Mouse (Mus musculus) hindbrain, embryonic 12.5 days (tissue): ENCODE results near the gene Rcn3. TPM values are rescaled to one million over a fixed set of nuclear protein-coding genes. Genes with fewer than 3 reads are reported as not detected.

Experiments
- ATAC-seq: fragments of 200-750 bp; cut with Nextera tagmentation; 2 replicates; pipeline ENCODE4 v1.8.0; 2017; ENCODE audit warnings: moderate TSS enrichment; ENCODE audit not compliant: low FRiP score
- H3K27ac ChIP-seq: fragments of 300-500 bp; sonication (generic); 2 replicates; pipeline ENCODE4 v1.5.1; 2016; ENCODE audit warnings: mild to moderate bottlenecking
- H3K27me3 ChIP-seq: fragments of 300-500 bp; sonication (generic); 2 replicates; pipeline ENCODE4 v1.6.1; 2016; ENCODE audit warnings: mild to moderate bottlenecking
- H3K36me3 ChIP-seq: fragments of 300-500 bp; sonication (generic); 2 replicates; pipeline ENCODE4 v1.6.1; 2016; ENCODE audit warnings: mild to moderate bottlenecking
- H3K4me1 ChIP-seq: fragments of 300-500 bp; sonication (generic); 2 replicates; pipeline ENCODE4 v1.6.1; 2016
- H3K4me2 ChIP-seq: fragments of 300-500 bp; sonication (generic); replicated peaks from 2 replicates; pipeline ENCODE4 v1.6.1; 2016; ENCODE audit warnings: mild to moderate bottlenecking
- H3K4me3 ChIP-seq: fragments of 300-500 bp; sonication (generic); 2 replicates; pipeline ENCODE4 v1.5.1; 2016; ENCODE audit warnings: mild to moderate bottlenecking
- H3K9ac ChIP-seq: fragments of 300-500 bp; sonication (generic); 2 replicates; pipeline ENCODE4 v1.6.1; 2016; ENCODE audit warnings: mild to moderate bottlenecking, moderate library complexity
- H3K9me3 ChIP-seq: fragments of 300-500 bp; sonication (generic); replicated peaks from 2 replicates; pipeline ENCODE4 v1.6.1; 2016; ENCODE audit warnings: mild to moderate bottlenecking
- WGBS: fragments of 180-500 bp; shearing (Covaris S2); methylation state at CpG from one replicate; pipeline ENCODE4 v1.1.7; 2016; 5-methylcytosine and 5-hydroxymethylcytosine counted together
- polyA plus RNA-seq: library from polyadenylated mRNA; unstranded; fragments of >200 nt; fragmentation: Nextera tagmentation; extraction: Ambion mirVana; gene quantifications from 2 replicates; pipeline ENCODE4 v1.2.1, GENCODE M21; 2016

The Rcn3 gene
- 177 and 180 TPM in 2 replicates for polyA plus RNA-seq

DNA sequence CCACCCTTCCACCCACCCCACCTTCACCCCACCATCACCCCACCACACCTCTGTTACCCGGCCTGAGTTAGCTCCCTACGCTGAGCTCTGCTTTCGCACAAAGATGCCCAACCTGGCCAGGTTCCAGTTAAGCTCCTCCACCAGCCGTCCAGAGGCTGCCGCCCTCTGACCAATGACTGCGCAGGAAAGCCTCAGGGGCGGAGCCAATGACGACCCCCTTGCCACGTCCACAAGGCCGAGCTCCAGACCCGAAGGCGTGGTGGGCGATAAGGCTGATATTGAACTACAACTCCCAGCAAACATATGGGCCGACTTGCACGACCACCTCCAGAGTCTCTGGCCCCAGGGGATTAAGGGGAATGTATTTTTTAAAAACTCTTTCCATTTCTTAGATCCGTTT lies at the start of gene Rcn3:
Gene Rcn3, minus strand, starts transcription at position 174 of the 400 bp plus-strand sequence.
- Histone ChIP-seq H3K36me3 (peaks cover 15% of the 10 kb centered on the region), H3K27ac (peak within 1 kb of the TSS; percentile 60), H3K27me3 (peaks cover 3% of the 10 kb centered on the region; the same call in 1 of the 2 replicates), H3K4me1 (peaks cover 19% of the 10 kb centered on the region), H3K9me3 (no peaks in the 10 kb centered on the region), H3K4me3 (peak within 1 kb of the TSS; percentile 48), H3K9ac (peak within 1 kb of the TSS; percentile 60), H3K4me2 (peak within 1 kb of the TSS; percentile 63)
- peak; percentile 91 for ATAC-seq
- WGBS = 0% methylated on average over 16 of the region's 16 CpGs

GRCm38 (mm10) chr7:45141319-45141718 lies 49.3 kb upstream of the Rcn3 start:
- WGBS = 92% methylated on average over 3 of the region's 3 CpGs
- no peak for ATAC-seq
- Histone ChIP-seq H3K27me3 (peaks cover 12% of the 10 kb centered on the region), H3K4me2 (no peak overlapping the region), H3K4me1 (peaks cover 4% of the 10 kb centered on the region), H3K27ac (no peak overlapping the region), H3K4me3 (no peak overlapping the region), H3K36me3 (peaks cover 42% of the 10 kb centered on the region), H3K9ac (no peak overlapping the region), H3K9me3 (no peaks in the 10 kb centered on the region)

GRCm38 (mm10) chr7:45139904-45140723 lies 48.1 kb upstream of the Rcn3 start:
- H3K27ac ChIP-seq = no peak overlapping the region
- peaks cover 22% of the 10 kb centered on the region for H3K27me3 ChIP-seq
- WGBS = 84% methylated on average over 8 of the region's 8 CpGs
- H3K4me3 ChIP-seq = no peak overlapping the region
- ATAC-seq = no peak
- H3K4me1 ChIP-seq = peaks cover 13% of the 10 kb centered on the region
- H3K9me3 ChIP-seq = no peaks in the 10 kb centered on the region
- H3K9ac ChIP-seq = no peak overlapping the region
- no peak overlapping the region for H3K4me2 ChIP-seq
- H3K36me3 ChIP-seq = peaks cover 34% of the 10 kb centered on the region

GRCm38 (mm10) chr7:45138403-45138802 lies 46.4 kb upstream of the Rcn3 start:
- H3K27ac ChIP-seq = no peak overlapping the region
- H3K9me3 ChIP-seq = no peaks in the 10 kb centered on the region
- peaks cover 26% of the 10 kb centered on the region for H3K27me3 ChIP-seq
- peaks cover 16% of the 10 kb centered on the region; the same call in 1 of the 2 replicates for H3K36me3 ChIP-seq
- H3K4me1 ChIP-seq = peaks cover 13% of the 10 kb centered on the region
- 73% methylated on average over 1 of the region's 1 CpGs for WGBS
- H3K4me2 ChIP-seq = no peak overlapping the region
- no peak overlapping the region for H3K9ac ChIP-seq
- no peak for ATAC-seq
- no peak overlapping the region for H3K4me3 ChIP-seq

- no peak overlapping the region for H3K4me2 ChIP-seq
- no peak for ATAC-seq
- H3K4me1 ChIP-seq = peaks cover 13% of the 10 kb centered on the region
- no peak overlapping the region for H3K9ac ChIP-seq
- H3K27me3 ChIP-seq = peaks cover 26% of the 10 kb centered on the region
- peaks cover 6% of the 10 kb centered on the region; the same call in 1 of the 2 replicates for H3K36me3 ChIP-seq
- WGBS = 86% methylated on average over 12 of the region's 12 CpGs
- H3K27ac ChIP-seq = 0 out of 2 replicates have a peak overlapping the region, but pooled peaks have one; percentile 12
- no peak overlapping the region for H3K4me3 ChIP-seq
- no peaks in the 10 kb centered on the region for H3K9me3 ChIP-seq
Observed at GRCm38 (mm10) chr7:45137171-45138006, 45.4 kb upstream of the Rcn3 start.

GRCm38 (mm10) chr7:45135993-45136567 lies 44.1 kb upstream of the Rcn3 start, which contains the start of the genes Gm45713 and Flt3l:
Gm45713 (minus strand) TSS chr7:45136231.
Flt3l (minus strand) TSS chr7:45136432.
- ATAC-seq = peak; percentile 74
- Histone ChIP-seq H3K9me3 (no peaks in the 10 kb centered on the region), H3K9ac (peak within 1 kb of the TSS; percentile 62), H3K4me3 (peak within 1 kb of the TSS; percentile 43), H3K4me1 (peaks cover 13% of the 10 kb centered on the region), H3K36me3 (no peaks in the 10 kb centered on the region), H3K4me2 (peak within 1 kb of the TSS; percentile 71), H3K27ac (0 out of 2 replicates have a peak within 1 kb of the TSS, but pooled peaks have one; percentile 12), H3K27me3 (peaks cover 30% of the 10 kb centered on the region)
- 4% methylated on average over 29 of the region's 29 CpGs for WGBS

DNA sequence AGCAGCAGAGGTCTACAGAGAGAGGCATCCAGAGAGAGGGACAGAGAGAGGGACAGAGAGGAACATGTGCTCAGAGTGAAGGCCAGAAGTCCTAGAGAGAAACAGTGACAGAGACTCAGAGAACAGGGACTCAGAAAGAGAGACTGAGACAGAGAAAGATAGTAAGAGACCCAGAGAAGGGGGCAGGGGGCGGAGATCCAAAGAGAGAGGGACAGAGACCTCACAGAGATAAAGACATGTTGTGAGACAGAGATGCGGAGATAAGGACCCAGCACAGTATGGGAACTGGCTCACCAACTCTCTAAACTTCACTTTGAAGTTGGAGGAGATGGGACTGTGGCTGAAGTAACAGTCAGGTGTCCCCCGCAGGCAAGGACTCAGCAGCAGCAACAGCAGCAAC lies 43.3 kb upstream of the Rcn3 start:
- H3K27ac ChIP-seq = no peak overlapping the region
- peaks cover 13% of the 10 kb centered on the region for H3K4me1 ChIP-seq
- peak overlapping the region; percentile 43; the same call in 1 of the 2 replicates for H3K4me3 ChIP-seq
- 71% methylated on average over 3 of the region's 3 CpGs for WGBS
- peaks cover 30% of the 10 kb centered on the region for H3K27me3 ChIP-seq
- ATAC-seq = no peak
- no peaks in the 10 kb centered on the region for H3K36me3 ChIP-seq
- peak overlapping the region; percentile 71; the same call in 1 of the 2 replicates for H3K4me2 ChIP-seq
- no peak overlapping the region for H3K9ac ChIP-seq
- no peaks in the 10 kb centered on the region for H3K9me3 ChIP-seq

GRCm38 (mm10) chr7:45134544-45135026 lies 42.6 kb upstream of the Rcn3 start:
- H3K27me3 ChIP-seq = peaks cover 30% of the 10 kb centered on the region
- no peak overlapping the region for H3K9ac ChIP-seq
- no peaks in the 10 kb centered on the region for H3K9me3 ChIP-seq
- no peak for ATAC-seq
- no peak overlapping the region for H3K4me3 ChIP-seq
- H3K36me3 ChIP-seq = no peaks in the 10 kb centered on the region
- no peak overlapping the region for H3K27ac ChIP-seq
- WGBS = 9% methylated on average over 12 of the region's 12 CpGs
- peaks cover 18% of the 10 kb centered on the region for H3K4me1 ChIP-seq
- no peak overlapping the region for H3K4me2 ChIP-seq

DNA sequence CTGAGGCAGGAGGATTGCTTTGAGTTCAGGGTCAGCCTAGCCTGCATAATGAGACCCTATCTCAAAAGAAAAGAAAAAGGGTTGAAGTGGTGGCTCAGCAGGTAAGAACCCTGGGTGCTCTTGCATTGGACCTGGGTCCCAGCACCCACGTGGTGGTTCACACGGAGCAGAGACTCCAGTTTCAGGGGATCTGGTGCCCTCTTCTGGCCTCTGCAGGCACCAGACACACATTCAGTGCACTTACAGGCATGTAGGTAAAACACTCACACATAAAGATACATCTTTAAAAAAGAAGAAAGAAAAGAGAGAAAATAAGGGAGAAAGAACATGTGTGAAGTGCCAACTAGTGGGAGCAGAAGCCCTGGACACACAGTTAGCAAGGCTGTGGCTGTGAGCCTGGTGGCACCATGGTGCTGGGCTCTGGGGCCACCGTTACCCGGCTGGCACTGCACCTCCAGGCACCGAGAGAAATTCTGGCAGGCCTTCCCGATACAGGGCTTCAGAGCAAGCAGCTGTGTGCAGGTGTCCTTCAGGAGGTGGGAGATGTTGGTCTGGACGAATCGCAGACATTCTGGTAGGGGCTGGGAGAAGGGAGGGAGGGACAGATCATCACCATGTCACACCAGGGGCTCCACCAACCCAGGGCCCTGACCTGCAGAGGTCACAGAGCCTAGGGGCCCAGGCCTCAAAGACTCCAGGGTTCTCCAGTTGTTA lies 41.6 kb upstream of the Rcn3 start:
- H3K27ac ChIP-seq = no peak overlapping the region
- H3K9me3 ChIP-seq = no peaks in the 10 kb centered on the region
- H3K36me3 ChIP-seq = no peaks in the 10 kb centered on the region
- peaks cover 30% of the 10 kb centered on the region for H3K27me3 ChIP-seq
- H3K9ac ChIP-seq = no peak overlapping the region
- 80% methylated on average over 8 of the region's 8 CpGs for WGBS
- H3K4me1 ChIP-seq = peaks cover 22% of the 10 kb centered on the region
- H3K4me3 ChIP-seq = no peak overlapping the region
- H3K4me2 ChIP-seq = no peak overlapping the region
- ATAC-seq = no peak

DNA sequence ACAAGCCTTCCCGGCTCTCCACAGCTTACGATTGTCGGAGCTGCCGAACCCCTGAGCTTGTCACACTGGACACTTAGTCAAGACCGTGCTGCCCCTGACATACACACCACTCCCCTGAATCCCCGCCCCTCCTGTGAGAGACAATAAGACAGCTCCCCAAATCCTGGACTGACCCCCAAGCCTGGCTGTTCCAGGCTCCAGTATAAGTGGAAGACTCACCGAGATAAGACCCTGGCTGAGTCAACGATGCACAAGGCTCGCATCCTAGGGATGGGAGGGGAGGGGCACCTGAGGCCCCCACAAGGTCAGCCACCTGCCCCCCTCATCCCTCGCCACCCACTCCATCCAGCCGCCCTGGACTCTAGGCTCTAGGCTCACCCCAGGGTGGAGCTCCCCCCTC lies 39.8 kb upstream of the Rcn3 start:
- no peaks in the 10 kb centered on the region for H3K9me3 ChIP-seq
- no peak overlapping the region for H3K27ac ChIP-seq
- no peak overlapping the region for H3K9ac ChIP-seq
- no peak for ATAC-seq
- WGBS = 72% methylated on average over 11 of the region's 11 CpGs
- H3K36me3 ChIP-seq = peaks cover 6% of the 10 kb centered on the region
- no peak overlapping the region for H3K4me3 ChIP-seq
- H3K27me3 ChIP-seq = peaks cover 22% of the 10 kb centered on the region
- no peak overlapping the region for H3K4me2 ChIP-seq
- H3K4me1 ChIP-seq = peaks cover 32% of the 10 kb centered on the region

GRCm38 (mm10) chr7:45129776-45130512 lies 37.9 kb upstream of the Rcn3 start:
- Histone ChIP-seq H3K9me3 (no peaks in the 10 kb centered on the region), H3K4me2 (peak overlapping the region; percentile 60), H3K36me3 (peaks cover 25% of the 10 kb centered on the region), H3K4me1 (peaks cover 30% of the 10 kb centered on the region), H3K9ac (peak overlapping the region; percentile 69; the same call in 1 of the 2 replicates), H3K4me3 (peak overlapping the region; percentile 87), H3K27me3 (peaks cover 7% of the 10 kb centered on the region; the same call in 1 of the 2 replicates), H3K27ac (peak overlapping the region; percentile 92; the same call in 1 of the 2 replicates)
- no peak for ATAC-seq
- WGBS = 54% methylated on average over 15 of the region's 15 CpGs
